8 mouse cellular contexts compared by ENCODE assay signal in the genomic region with DNA sequence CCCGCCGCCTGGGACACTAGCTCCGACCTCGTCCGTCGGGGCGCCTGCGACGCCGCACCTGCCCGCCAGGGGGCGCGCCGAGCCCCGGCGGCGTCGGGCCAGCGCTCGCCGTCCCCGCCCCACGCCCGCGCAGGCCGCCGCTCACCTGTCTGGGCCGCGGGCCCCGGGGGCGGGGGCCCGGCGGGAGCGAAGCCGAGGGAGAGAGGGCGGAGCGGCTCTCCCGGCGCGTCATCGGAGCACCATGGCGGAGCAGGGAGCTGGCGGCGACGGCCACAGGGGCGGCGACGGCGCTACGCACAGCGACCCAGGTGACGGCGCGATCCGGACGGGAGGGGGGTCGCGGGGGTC. TPM values are rescaled to one million over a fixed set of nuclear protein-coding genes. Genes with fewer than 3 reads are reported as not detected.
DNase-seq lines count a peak whose midpoint lies in the region; ATAC-seq lines count a peak whose summit lies in the region.

No protein-coding gene starts in this region.

- peak; percentile 82 for ATAC-seq in heart, embryonic 12.5 days (ENCODE audit: insufficient number of reproducible peaks, low FRiP score)
- peak; percentile 90 for ATAC-seq in kidney, embryonic 15.5 days (replicated peaks; ENCODE audit: low FRiP score)
- ATAC-seq in neural tube, embryonic 15.5 days (ENCODE audit: low FRiP score), result peak; percentile 69

- no peaks in the 10 kb centered on the region for H3K9me3 ChIP-seq in embryonic facial prominence, embryonic 10.5 days
- H3K9me3 ChIP-seq in heart, embryonic 12.5 days (replicated peaks), result no peaks in the 10 kb centered on the region
- no peaks in the 10 kb centered on the region for H3K9me3 ChIP-seq in kidney, embryonic 15.5 days (replicated peaks)
- no peaks in the 10 kb centered on the region for H3K9me3 ChIP-seq in neural tube, embryonic 15.5 days (replicated peaks)

- peak overlapping the region; percentile 80 for H3K27ac ChIP-seq in embryonic facial prominence, embryonic 10.5 days (replicated peaks)
- H3K27ac ChIP-seq in heart, embryonic 12.5 days (ENCODE audit: poor library complexity, severe bottlenecking), result no peak overlapping the region
- peak overlapping the region; percentile 61 for H3K27ac ChIP-seq in kidney, embryonic 15.5 days
- no peak overlapping the region for H3K27ac ChIP-seq in neural tube, embryonic 15.5 days (replicated peaks)

- DNase-seq in B cell, adult 2 months, result peak; percentile 62 to 71
- DNase-seq in T-cell, adult 2 months (ENCODE audit: low spot score), result peak; percentile 66
- peak; percentile 73 for DNase-seq in embryonic facial prominence, embryonic 10.5 days (ENCODE audit: low spot score)
- peak; percentile 83 to 84 for DNase-seq in lung, adult 18-20 months
- peak; percentile 70 for DNase-seq in thymus, postnatal 14 days

- no peaks in the 10 kb centered on the region for H3K36me3 ChIP-seq in embryonic facial prominence, embryonic 10.5 days (replicated peaks)
- H3K36me3 ChIP-seq in heart, embryonic 12.5 days, result no peaks in the 10 kb centered on the region
- no peaks in the 10 kb centered on the region for H3K36me3 ChIP-seq in kidney, embryonic 15.5 days
- no peaks in the 10 kb centered on the region for H3K36me3 ChIP-seq in neural tube, embryonic 15.5 days

- H3K27me3 ChIP-seq in embryonic facial prominence, embryonic 10.5 days (replicated peaks; ENCODE audit: low read depth, poor library complexity, severe bottlenecking), result peaks cover 53% of the 10 kb centered on the region
- peaks cover 28% of the 10 kb centered on the region for H3K27me3 ChIP-seq in heart, embryonic 12.5 days (replicated peaks)
- peaks cover 38% of the 10 kb centered on the region for H3K27me3 ChIP-seq in kidney, embryonic 15.5 days
- peaks cover 34% of the 10 kb centered on the region for H3K27me3 ChIP-seq in neural tube, embryonic 15.5 days (replicated peaks)

- peak overlapping the region; percentile 82 for H3K9ac ChIP-seq in heart, embryonic 12.5 days
- peak overlapping the region; percentile 73 for H3K9ac ChIP-seq in kidney, embryonic 15.5 days
- H3K9ac ChIP-seq in neural tube, embryonic 15.5 days (replicated peaks), result peak overlapping the region; percentile 53

- H3K4me2 ChIP-seq in heart, embryonic 12.5 days, result peak overlapping the region; percentile 90
- H3K4me2 ChIP-seq in kidney, embryonic 15.5 days, result peak overlapping the region; percentile 88
- H3K4me2 ChIP-seq in neural tube, embryonic 15.5 days, result peak overlapping the region; percentile 97

- WGBS in embryonic facial prominence, embryonic 10.5 days, result 1% methylated on average over 57 of the region's 58 CpGs
- 2% methylated on average over 44 of the region's 58 CpGs for WGBS in heart, embryonic 12.5 days
- WGBS in kidney, embryonic 15.5 days, result 0% methylated on average over 16 of the region's 58 CpGs
- under 1% methylated on average over 38 of the region's 58 CpGs for WGBS in neural tube, embryonic 15.5 days

- peak overlapping the region; percentile 79 for H3K4me3 ChIP-seq in embryonic facial prominence, embryonic 10.5 days
- H3K4me3 ChIP-seq in heart, embryonic 12.5 days, result peak overlapping the region; percentile 74
- peak overlapping the region; percentile 78 for H3K4me3 ChIP-seq in kidney, embryonic 15.5 days (replicated peaks)
- peak overlapping the region; percentile 67 for H3K4me3 ChIP-seq in neural tube, embryonic 15.5 days (replicated peaks)

- peaks cover 21% of the 10 kb centered on the region for H3K4me1 ChIP-seq in embryonic facial prominence, embryonic 10.5 days
- H3K4me1 ChIP-seq in heart, embryonic 12.5 days (replicated peaks), result 0 out of 2 replicates have a peak, but pooled peaks cover 12% of the 10 kb centered on the region
- H3K4me1 ChIP-seq in kidney, embryonic 15.5 days, result peaks cover 13% of the 10 kb centered on the region; the same call in 1 of the 2 replicates
- H3K4me1 ChIP-seq in neural tube, embryonic 15.5 days, result peaks cover 20% of the 10 kb centered on the region

RNA-seq across cellular contexts. Expression of gene Map7, which starts 0.5 kb away (rescaled TPM):
- 6.6 and 8.1 TPM in 2 replicates for polyA plus RNA-seq in embryonic facial prominence, embryonic 10.5 days (2016; fragmentation: Nextera tagmentation; extraction: Ambion mirVana)
- 7.4 and 8.3 TPM in 2 replicates for polyA plus RNA-seq in heart, embryonic 12.5 days (2016; fragmentation: Nextera tagmentation; extraction: Ambion mirVana)
- 26.7 and 28.8 TPM in 2 replicates for polyA plus RNA-seq in kidney, embryonic 15.5 days (2015; fragmentation: Nextera tagmentation; extraction: Ambion mirVana)
- 13.9 and 17.9 TPM in 2 replicates for polyA plus RNA-seq in neural tube, embryonic 15.5 days (2015; fragmentation: Nextera tagmentation; extraction: Ambion mirVana)

Comparison
In these comparisons a context has a peak if more than half of its experiments do, and no peak if none do; other contexts are left out.
1. H3K27ac ChIP-seq: peak in embryonic facial prominence, embryonic 10.5 days (single experiment) and kidney, embryonic 15.5 days (single experiment); none in heart, embryonic 12.5 days (single experiment) and neural tube, embryonic 15.5 days (single experiment).
2. Peak in every context shown above with its lines, with median percentiles within 50 percentile points of each other: DNase-seq, H3K4me3 ChIP-seq, ATAC-seq, H3K4me2 ChIP-seq and H3K9ac ChIP-seq.